Mouse (Mus musculus) heart, embryonic 14.5 days (tissue): ENCODE data around the gene Epb41l1. TPM values are rescaled to one million over a fixed set of nuclear protein-coding genes. Genes with fewer than 3 reads are reported as not detected.

Experiments used
- ATAC-seq: fragments of 200-750 bp; cut with Nextera tagmentation; 2 replicates; pipeline ENCODE4 v1.8.0; 2017; ENCODE audit warnings: low read depth, moderate TSS enrichment; ENCODE audit not compliant: insufficient number of reproducible peaks, insufficient read depth, low FRiP score
- H3K27ac ChIP-seq, 2 experiments: fragments of 200-500 bp in 1 of 2; fragments of 300-500 bp in 1 of 2; sonication (generic) in 1 of 2; replicated peaks in 1 of 2; 2 replicates each; pipeline ENCODE4 v1.5.1; 2012 to 2014; ENCODE audit warnings: low read depth in 2 of 2, low read length in 2 of 2, control low read depth in 1 of 2, mild to moderate bottlenecking in 1 of 2, mixed read lengths in 1 of 2; ENCODE audit not compliant: control insufficient read depth in 1 of 2, insufficient read depth in 1 of 2
- H3K27me3 ChIP-seq: fragments of 300-500 bp; sonication (generic); 2 replicates; pipeline ENCODE4 v1.6.1; 2014; ENCODE audit warnings: mild to moderate bottlenecking, low read length, control low read depth; ENCODE audit not compliant: control insufficient read depth, insufficient read depth
- H3K36me3 ChIP-seq: fragments of 300-500 bp; sonication (generic); 2 replicates; pipeline ENCODE4 v1.6.1; 2014; ENCODE audit warnings: mild to moderate bottlenecking, control low read depth, low read length, mixed read lengths; ENCODE audit not compliant: control insufficient read depth, insufficient read depth
- H3K4me1 ChIP-seq, 2 experiments: fragments of 200-500 bp in 1 of 2; fragments of 300-500 bp in 1 of 2; sonication (generic) in 1 of 2; 2 replicates each; pipeline ENCODE4 v1.6.1; 2012 to 2014; ENCODE audit warnings: low read length in 2 of 2, control low read depth in 1 of 2, mixed read lengths in 1 of 2; ENCODE audit not compliant: control insufficient read depth in 2 of 2, insufficient read depth in 2 of 2
- H3K4me2 ChIP-seq: fragments of 300-500 bp; sonication (generic); 2 replicates; pipeline ENCODE4 v1.6.1; 2014; ENCODE audit warnings: mild to moderate bottlenecking, low read length
- H3K4me3 ChIP-seq, 2 experiments: fragments of 200-500 bp in 1 of 2; fragments of 300-500 bp in 1 of 2; sonication (generic) in 1 of 2; 2 replicates each; pipeline ENCODE4 v1.5.1; 2012 to 2014; ENCODE audit warnings: low read length in 2 of 2, mild to moderate bottlenecking in 2 of 2, control low read depth in 1 of 2, low read depth in 1 of 2, moderate library complexity in 1 of 2; ENCODE audit not compliant: control insufficient read depth in 1 of 2, insufficient read depth in 1 of 2
- H3K9ac ChIP-seq: fragments of 300-500 bp; sonication (generic); 2 replicates; pipeline ENCODE4 v1.6.1; 2014; ENCODE audit warnings: mild to moderate bottlenecking, low read length
- H3K9me3 ChIP-seq: fragments of 300-500 bp; sonication (generic); 2 replicates; pipeline ENCODE4 v1.6.1; 2016; ENCODE audit warnings: low read length, control low read depth; ENCODE audit not compliant: control insufficient read depth
- WGBS: fragments of 180-500 bp; shearing (Covaris S2); extraction: QIAGEN DNeasy Blood & Tissue Kit; methylation state at CpG from one replicate; pipeline ENCODE4 v1.1.7; 2014; 5-methylcytosine and 5-hydroxymethylcytosine counted together
- polyA plus RNA-seq: library from polyadenylated mRNA; unstranded; fragments of >200 nt; fragmentation: Nextera tagmentation; extraction: Ambion mirVana; gene quantifications from 2 replicates; pipeline ENCODE4 v1.2.1, GENCODE M21; 2014

Epb41l1 gene
- polyA plus RNA-seq, 1 experiment from 2014 or later: 1.6 TPM

DNA sequence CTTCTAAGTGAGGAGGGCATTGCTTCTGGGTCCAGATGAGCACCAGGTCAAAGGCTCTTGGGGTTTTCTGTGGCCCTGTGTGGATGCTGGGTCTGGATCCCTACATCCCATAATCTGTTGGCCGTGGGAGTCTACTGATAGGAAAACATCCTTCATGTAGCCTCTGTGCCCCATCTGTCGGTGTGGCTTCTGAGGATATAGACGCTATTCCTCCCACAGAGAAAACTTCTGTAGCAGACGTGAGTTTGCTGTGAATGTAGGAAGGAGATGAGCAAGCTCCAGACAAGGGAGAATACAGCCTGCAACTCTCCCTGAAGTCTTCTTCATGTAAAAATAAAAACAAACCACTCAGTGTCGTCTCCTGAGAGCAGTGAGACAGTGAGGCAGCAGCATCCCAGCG is 97.6 kb downstream of the Epb41l1 start:
- Histone ChIP-seq H3K9me3 (no peaks in the 10 kb centered on the region), H3K27me3 (no peaks in the 10 kb centered on the region), H3K4me3 (no peak overlapping the region), H3K4me1 (no peaks in the 10 kb centered on the region), H3K4me2 (no peak overlapping the region), H3K36me3 (peaks cover 13% of the 10 kb centered on the region), H3K27ac (no peak overlapping the region), H3K9ac (no peak overlapping the region)
- ATAC-seq: no peak
- 71% methylated on average over 6 of the region's 6 CpGs for WGBS

DNA sequence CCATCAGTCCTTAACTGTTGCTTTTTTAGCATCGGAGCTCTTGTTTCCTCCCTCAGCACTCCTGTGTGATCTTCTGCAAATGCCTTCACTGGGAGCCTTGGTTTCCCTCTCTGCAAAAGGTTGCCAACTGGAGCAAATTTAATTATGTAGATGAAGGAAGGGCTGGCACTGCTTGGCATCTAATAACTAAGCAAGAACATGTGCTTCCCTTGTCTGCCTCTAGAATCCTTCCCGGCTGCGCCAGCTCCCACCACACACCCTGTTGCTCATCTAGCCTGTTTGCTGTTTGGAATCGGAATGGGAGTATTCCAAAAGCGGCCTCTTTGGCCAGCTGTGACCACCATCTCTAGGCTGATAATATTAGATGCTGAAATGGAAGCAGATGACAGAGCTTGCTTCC is 98.9 kb downstream of the Epb41l1 start:
- ATAC-seq: no peak
- Histone ChIP-seq H3K4me3 (no peak overlapping the region), H3K27me3 (no peaks in the 10 kb centered on the region), H3K4me1 (no peaks in the 10 kb centered on the region), H3K9ac (no peak overlapping the region), H3K36me3 (peaks cover 6% of the 10 kb centered on the region; the same call in 1 of the 2 replicates), H3K4me2 (no peak overlapping the region), H3K9me3 (no peaks in the 10 kb centered on the region), H3K27ac (no peak overlapping the region)
- WGBS: 86% methylated on average over 5 of the region's 5 CpGs

DNA sequence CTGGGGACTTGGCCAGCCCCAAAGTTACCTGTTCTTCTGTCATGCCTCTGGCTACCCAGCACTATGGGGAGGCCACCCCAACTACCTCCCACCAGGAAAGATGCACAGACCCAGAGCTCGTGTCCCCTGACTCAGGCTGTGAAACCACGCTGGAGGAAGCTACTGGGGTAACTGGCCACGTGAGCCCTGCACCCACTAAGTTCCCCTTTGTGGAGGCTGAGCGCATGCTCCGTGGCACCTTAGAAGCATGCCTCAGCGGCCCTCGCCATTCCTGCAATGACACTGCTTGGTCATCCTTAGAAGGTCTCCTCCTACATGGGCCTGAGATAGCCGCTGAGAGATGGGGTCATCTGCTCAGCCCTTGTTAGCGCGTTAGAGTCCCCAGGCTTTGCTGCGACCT is 102.3 kb downstream of the Epb41l1 start:
- no peak overlapping the region for H3K27ac ChIP-seq
- 80% methylated on average over 11 of the region's 11 CpGs for WGBS
- no peak overlapping the region for H3K9ac ChIP-seq
- peaks cover 6% of the 10 kb centered on the region; the same call in 1 of the 2 replicates for H3K36me3 ChIP-seq
- no peaks in the 10 kb centered on the region for H3K4me1 ChIP-seq
- no peaks in the 10 kb centered on the region for H3K9me3 ChIP-seq
- H3K4me3 ChIP-seq: no peak overlapping the region
- ATAC-seq: no peak
- no peaks in the 10 kb centered on the region for H3K27me3 ChIP-seq
- H3K4me2 ChIP-seq: no peak overlapping the region

DNA sequence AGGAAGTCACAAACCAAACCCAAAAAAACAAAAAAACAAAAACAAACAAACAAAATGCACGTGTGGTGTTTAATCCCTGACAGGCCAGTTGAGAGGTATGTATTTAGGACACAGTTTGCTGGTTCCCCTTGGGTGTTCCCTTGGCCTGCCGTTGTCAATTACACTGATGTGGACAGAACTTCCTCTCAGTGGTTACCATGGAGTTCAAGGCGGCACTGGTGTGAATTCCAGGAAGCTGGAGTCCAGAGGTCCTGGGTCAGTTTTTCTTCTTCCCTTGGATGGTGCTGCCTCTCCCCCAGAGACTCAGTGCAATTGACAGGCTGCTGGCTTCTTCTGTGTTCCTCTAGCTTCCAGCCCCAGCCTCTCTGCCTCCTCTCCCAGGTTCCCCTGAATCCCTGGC is 103.4 kb downstream of the Epb41l1 start:
- H3K4me2 ChIP-seq: no peak overlapping the region
- ATAC-seq: no peak
- H3K4me3 ChIP-seq: no peak overlapping the region
- no peak overlapping the region for H3K27ac ChIP-seq
- no peaks in the 10 kb centered on the region for H3K4me1 ChIP-seq
- H3K9ac ChIP-seq: no peak overlapping the region
- H3K27me3 ChIP-seq: no peaks in the 10 kb centered on the region
- H3K36me3 ChIP-seq: peaks cover 6% of the 10 kb centered on the region; the same call in 1 of the 2 replicates
- no peaks in the 10 kb centered on the region for H3K9me3 ChIP-seq
- WGBS: 49% methylated on average over 3 of the region's 3 CpGs

DNA sequence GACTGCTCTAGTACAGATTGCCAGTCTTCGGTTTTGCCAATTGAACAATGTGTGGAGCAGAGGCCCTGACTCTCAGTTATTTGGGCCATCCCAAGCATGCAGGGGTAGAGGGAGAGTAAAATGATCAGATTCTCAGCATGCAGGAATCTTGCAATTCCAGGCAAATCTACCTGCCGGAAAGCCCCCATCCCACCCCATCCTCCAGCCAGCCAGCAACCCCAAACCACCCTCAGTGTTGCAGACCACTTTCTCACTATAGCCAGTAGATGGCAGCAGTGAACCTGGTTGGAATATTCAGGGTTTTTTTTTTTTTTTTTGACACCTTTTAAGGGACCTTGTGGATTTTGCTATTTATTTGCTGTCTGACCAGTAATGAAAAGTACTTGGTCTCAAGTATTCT is 109.0 kb downstream of the Epb41l1 start:
- no peak for ATAC-seq
- Histone ChIP-seq H3K4me2 (no peak overlapping the region), H3K9me3 (no peaks in the 10 kb centered on the region), H3K36me3 (no peaks in the 10 kb centered on the region), H3K9ac (no peak overlapping the region), H3K4me3 (no peak overlapping the region), H3K4me1 (no peaks in the 10 kb centered on the region), H3K27me3 (no peaks in the 10 kb centered on the region), H3K27ac (no peak overlapping the region)
- WGBS: 55% methylated on average over 2 of the region's 2 CpGs

DNA sequence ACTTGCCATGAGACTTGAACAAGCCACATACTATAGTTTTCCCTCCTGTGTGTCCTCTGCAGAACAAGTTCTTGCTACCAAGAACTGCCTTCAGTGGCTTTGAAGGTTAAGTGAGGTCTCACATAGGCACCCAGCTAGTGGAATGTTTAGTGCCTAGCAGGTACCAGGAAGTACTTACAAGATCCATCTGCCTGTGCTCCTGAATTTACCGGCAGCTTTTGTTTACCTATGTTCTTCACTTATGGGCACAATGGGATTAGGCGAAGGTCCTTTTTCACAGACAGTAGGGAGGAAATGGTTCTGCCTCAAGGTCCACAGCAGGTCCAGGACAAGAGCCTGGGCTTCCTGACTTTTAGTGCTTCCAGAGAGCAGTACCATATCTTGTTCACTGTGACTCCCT is 112.5 kb downstream of the Epb41l1 start:
- no peak overlapping the region for H3K9ac ChIP-seq
- ATAC-seq: no peak
- 66% methylated on average over 2 of the region's 2 CpGs for WGBS

DNA sequence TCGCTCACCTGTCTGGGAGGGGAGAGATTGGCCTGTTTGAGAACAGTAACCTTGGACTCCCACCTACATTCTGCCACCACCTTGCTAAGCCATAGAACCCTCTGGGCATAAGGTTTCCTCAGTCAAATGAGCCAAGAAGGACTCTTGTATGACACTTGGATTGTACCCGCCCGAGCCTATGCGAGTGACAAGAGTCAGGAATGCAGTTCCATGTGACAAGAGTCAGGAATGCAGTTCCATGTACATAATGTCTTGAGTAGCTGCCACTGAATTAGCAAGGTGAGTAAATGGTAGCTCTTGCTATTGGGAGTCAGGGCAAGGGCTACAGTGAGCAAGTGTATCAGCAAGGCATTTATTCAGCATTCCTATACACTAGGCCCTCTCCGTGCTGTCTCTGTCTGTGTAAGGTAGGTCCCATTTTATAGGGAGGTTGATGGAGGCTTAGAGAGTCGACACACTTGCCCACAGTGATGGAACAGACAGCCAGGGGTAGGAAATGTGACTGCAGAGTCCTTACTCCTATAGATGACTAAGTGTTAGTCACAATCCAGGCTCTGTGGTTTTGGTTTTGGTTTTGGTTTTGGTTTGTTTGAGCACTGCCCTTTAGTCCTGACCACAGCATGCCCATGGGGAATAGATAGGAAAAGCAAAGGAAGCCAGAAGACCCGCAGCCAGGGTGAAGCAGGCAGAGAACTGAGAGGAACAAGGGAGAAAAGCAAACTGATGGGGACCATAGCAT is 118.3 kb downstream of the Epb41l1 start:
- WGBS: 65% methylated on average over 7 of the region's 7 CpGs
- H3K9me3 ChIP-seq: no peaks in the 10 kb centered on the region
- H3K27ac ChIP-seq: no peak overlapping the region
- H3K4me2 ChIP-seq: no peak overlapping the region
- no peak for ATAC-seq
- H3K27me3 ChIP-seq: no peaks in the 10 kb centered on the region
- H3K9ac ChIP-seq: no peak overlapping the region
- no peaks in the 10 kb centered on the region for H3K4me1 ChIP-seq
- 0 out of 2 replicates have a peak, but pooled peaks cover 6% of the 10 kb centered on the region for H3K36me3 ChIP-seq
- no peak overlapping the region for H3K4me3 ChIP-seq

More for the DNA sequence above, 112.5 kb downstream of the Epb41l1 start:
- Histone ChIP-seq H3K9me3 (no peaks in the 10 kb centered on the region), H3K4me3 (no peak overlapping the region), H3K4me1 (no peaks in the 10 kb centered on the region), H3K4me2 (no peak overlapping the region), H3K27me3 (no peaks in the 10 kb centered on the region), H3K27ac (no peak overlapping the region), H3K36me3 (no peaks in the 10 kb centered on the region)

DNA sequence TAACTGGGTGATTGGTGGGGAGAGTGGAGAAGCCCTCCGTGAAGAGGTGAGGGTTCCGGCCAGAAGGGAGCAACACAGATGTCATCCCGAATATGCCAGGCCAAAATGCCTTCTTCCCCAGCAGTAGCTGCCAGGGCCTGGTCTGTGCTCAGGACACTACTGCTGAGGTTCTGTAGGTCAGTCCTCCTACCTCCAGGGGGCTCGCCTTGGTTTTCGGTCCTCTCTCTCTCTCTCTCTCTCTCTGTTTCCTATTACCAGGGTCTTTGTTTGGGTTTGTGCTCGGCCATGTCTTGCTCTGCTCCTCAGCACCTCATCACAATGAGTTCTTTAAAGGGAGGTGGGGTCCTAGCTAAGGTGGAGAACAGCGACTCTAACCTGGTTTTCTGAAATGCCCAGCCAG is 120.3 kb downstream of the Epb41l1 start:
- 83% methylated on average over 7 of the region's 7 CpGs for WGBS
- Histone ChIP-seq H3K9me3 (no peaks in the 10 kb centered on the region), H3K4me3 (no peak overlapping the region), H3K4me2 (no peak overlapping the region), H3K27me3 (no peaks in the 10 kb centered on the region), H3K9ac (no peak overlapping the region), H3K36me3 (0 out of 2 replicates have a peak, but pooled peaks cover 6% of the 10 kb centered on the region), H3K27ac (no peak overlapping the region), H3K4me1 (no peaks in the 10 kb centered on the region)
- ATAC-seq: no peak
